Mouse (Mus musculus): Measurements from ENCODE around the gene Dhx9. TPM values are rescaled to one million over a fixed set of nuclear protein-coding genes. Genes with fewer than 3 reads are reported as not detected.

Dhx9 gene
- total RNA-seq (2012; rRNA removed), result 82.0 and 94.1 TPM in 2 replicates
- 100 to 1,000 TPM; 170 to 262 TPM for polyA plus RNA-seq (2012; ENCODE audit: insufficient read depth in 1 of 2, insufficient read length in 2 of 2, low read depth in 1 of 2, low replicate concordance in 2 of 2, missing spikeins in 1 of 2)

DNA sequence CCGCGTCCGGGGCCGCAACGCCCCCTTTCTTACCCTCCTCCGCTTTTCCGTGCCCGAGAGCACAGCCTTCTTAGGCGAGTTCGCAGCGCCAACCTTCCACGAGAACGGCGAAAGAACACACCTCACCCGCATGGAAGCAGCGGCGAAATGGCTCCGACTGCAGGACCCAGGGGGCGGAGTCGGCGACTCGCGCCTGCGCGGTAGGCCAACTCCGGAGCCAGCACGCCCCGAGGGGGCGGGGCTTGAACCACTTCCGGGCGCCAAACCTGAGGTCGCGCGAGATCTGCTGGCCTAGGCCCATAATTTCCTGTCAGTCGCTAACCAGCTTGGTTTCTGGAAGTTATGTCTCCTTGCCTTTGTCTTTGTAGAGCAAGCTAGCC is at the start of gene Dhx9:
TSS of gene Dhx9 (minus strand) at position 161 of the 380 bp plus-strand sequence.
- no peaks in the 10 kb centered on the region for H3K9me3 ChIP-seq (replicated peaks; ENCODE audit: insufficient read depth, low read length)
- H3K36me3 ChIP-seq (ENCODE audit: control insufficient read depth in 1 of 2, insufficient read depth in 2 of 2, low read length in 2 of 2), result peaks cover 18 to 28% of the 10 kb centered on the region in 2 experiments
- peaks cover 8 to 12% of the 10 kb centered on the region in 2 experiments for H3K4me1 ChIP-seq (ENCODE audit: control insufficient read depth in 1 of 2, insufficient read depth in 2 of 2, low read length in 2 of 2)
- peak within 1 kb of the TSS; percentile 98 for H3K9ac ChIP-seq (ENCODE audit: control insufficient read depth, low read depth, low read length, poor library complexity, severe bottlenecking)
- peak; percentile 95 for DNase-seq (ENCODE audit: low read depth, low spot score)
- peak within 1 kb of the TSS; percentile 77 for H3K27ac ChIP-seq (ENCODE audit: control insufficient read depth, low read depth, low read length)
- peak within 1 kb of the TSS; percentile 70 to 94 for H3K4me3 ChIP-seq (ENCODE audit: control insufficient read depth in 1 of 2, insufficient read depth in 1 of 2, low read depth in 2 of 2, low read length in 2 of 2)
- peaks cover 45% of the 10 kb centered on the region for H3K79me2 ChIP-seq (ENCODE audit: control insufficient read depth, insufficient read depth, low read length, poor library complexity)
- no peaks in the 10 kb centered on the region for H3K27me3 ChIP-seq (ENCODE audit: control insufficient read depth in 1 of 2, insufficient read depth in 2 of 2, low read length in 2 of 2)
- peak; percentile 95 to 97 for TF ChIP-seq POLR2A (IDR thresholded peaks at IDR 0.05; ENCODE audit: control insufficient read depth in 1 of 2, insufficient read depth in 1 of 2, low read depth in 1 of 2, low read length in 2 of 2, poor library complexity in 1 of 2)
- peak; percentile 82 for TF ChIP-seq NRF1 (IDR thresholded peaks at IDR 0.05; ENCODE audit: insufficient read depth, low read depth, low read length, poor library complexity, severe bottlenecking)
- no peak for TF ChIP-seq ZC3H11A (IDR thresholded peaks at IDR 0.05; ENCODE audit: low read depth, low read length)
- peak; percentile 82 for TF ChIP-seq HCFC1 (IDR thresholded peaks at IDR 0.05; ENCODE audit: low read depth, low read length)
- no peak for TF ChIP-seq EP300 (IDR thresholded peaks at IDR 0.05; ENCODE audit: low read depth in 1 of 2, low read length in 2 of 2)
- TF ChIP-seq MYB (IDR thresholded peaks at IDR 0.05; ENCODE audit: low read depth, low read length), result no peak
- TF ChIP-seq MAX (IDR thresholded peaks at IDR 0.05; ENCODE audit: low read length), result peak; percentile 62; the same call in 1 of the 2 replicates
- peak; percentile 98 for TF ChIP-seq ZMIZ1 (IDR thresholded peaks at IDR 0.05; ENCODE audit: low read depth, low read length)
- TF ChIP-seq MAZ (IDR thresholded peaks at IDR 0.05; ENCODE audit: low read depth, low read length), result no peak
- no peak for TF ChIP-seq ZKSCAN1 (IDR thresholded peaks at IDR 0.05; ENCODE audit: low read depth, low read length)
- no peak for TF ChIP-seq TAL1 (IDR thresholded peaks at IDR 0.05; ENCODE audit: low read length)
- TF ChIP-seq CHD2 (IDR thresholded peaks at IDR 0.05; ENCODE audit: low read length), result peak; percentile 88
- TF ChIP-seq KAT2A (conservative IDR thresholded peaks at IDR 0.05; ENCODE audit: low read depth, low read length), result no peak; the same call in 1 of the 2 replicates
- TF ChIP-seq BHLHE40 (IDR thresholded peaks at IDR 0.05; ENCODE audit: borderline replicate concordance, low read depth, low read length), result no peak
- no peak for TF ChIP-seq CHD1 (IDR thresholded peaks at IDR 0.05; ENCODE audit: low read depth, low read length)
- TF ChIP-seq TCF12 (IDR thresholded peaks at IDR 0.05; ENCODE audit: low read depth, low read length), result peak; percentile 70
- no peak for TF ChIP-seq USF1 (IDR thresholded peaks at IDR 0.05; ENCODE audit: low read depth, low read length)
- no peak for TF ChIP-seq GATA1 (IDR thresholded peaks at IDR 0.05; ENCODE audit: low read depth, low read length)
- no peak for TF ChIP-seq RAD21 (IDR thresholded peaks at IDR 0.05; ENCODE audit: low read depth, low read length)
- TF ChIP-seq POLR2AphosphoS2 (IDR thresholded peaks at IDR 0.05; ENCODE audit: low read length), result peak; percentile 98
- TF ChIP-seq RCOR1 (IDR thresholded peaks at IDR 0.05; ENCODE audit: low read depth, low read length), result no peak
- peak; percentile 62; the same call in 1 of the 2 replicates for TF ChIP-seq MYC (IDR thresholded peaks at IDR 0.05; ENCODE audit: low read depth, low read length)
- TF ChIP-seq USF2 (IDR thresholded peaks at IDR 0.05; ENCODE audit: borderline replicate concordance in 1 of 2, insufficient read depth in 1 of 2, low read depth in 1 of 2, low read length in 2 of 2), result no peak
- no peak for TF ChIP-seq ZNF384 (IDR thresholded peaks at IDR 0.05; ENCODE audit: low read depth, low read length)
- no peak for TF ChIP-seq GABPA (IDR thresholded peaks at IDR 0.05; ENCODE audit: low read depth, low read length)
- peak; percentile 93 for TF ChIP-seq E2F4 (IDR thresholded peaks at IDR 0.05; ENCODE audit: borderline replicate concordance, low read depth, low read length)
- TF ChIP-seq ETS1 (IDR thresholded peaks at IDR 0.05; ENCODE audit: low read depth, low read length), result no peak
- TF ChIP-seq CTCF (IDR thresholded peaks at IDR 0.05 in 2 of 3, conservative IDR thresholded peaks at IDR 0.05 in 1 of 3; ENCODE audit: control insufficient read depth in 1 of 3, insufficient read depth in 1 of 3, low read depth in 2 of 3, low read length in 3 of 3, poor library complexity in 1 of 3, severe bottlenecking in 1 of 3), result no peak
- TF ChIP-seq MEF2A (IDR thresholded peaks at IDR 0.05; ENCODE audit: extremely low read depth, insufficient replicate concordance, low read depth, low read length, poor library complexity, severe bottlenecking), result no peak
- no peak for TF ChIP-seq UBTF (IDR thresholded peaks at IDR 0.05; ENCODE audit: borderline replicate concordance, insufficient read depth, low read depth, low read length)
- peak; percentile 84 for TF ChIP-seq ELF1 (IDR thresholded peaks at IDR 0.05; ENCODE audit: low read depth, low read length)
- peak; percentile 69 for TF ChIP-seq SIN3A (IDR thresholded peaks at IDR 0.05; ENCODE audit: low read length)
- TF ChIP-seq MXI1 (IDR thresholded peaks at IDR 0.05; ENCODE audit: low read depth, low read length), result no peak
- TF ChIP-seq JUND (IDR thresholded peaks at IDR 0.05; ENCODE audit: low read depth, low read length), result no peak
- peak; percentile 90; the same call in 1 of the 2 replicates for TF ChIP-seq TBP (IDR thresholded peaks at IDR 0.05; ENCODE audit: low read depth, low read length)
- peak; percentile 99 for TF ChIP-seq NELFE (IDR thresholded peaks at IDR 0.05; ENCODE audit: low read depth, low read length)
- no peak for TF ChIP-seq MAFK (IDR thresholded peaks at IDR 0.05; ENCODE audit: borderline replicate concordance, low read depth, low read length)
- TF ChIP-seq SMC3 (IDR thresholded peaks at IDR 0.05; ENCODE audit: low read depth, low read length), result no peak
